Mouse (Mus musculus) naive thymus-derived CD4-positive, alpha-beta T cell, adult 2 months (primary cell): ENCODE results near the gene Mfn2.

Source experiments
- DNase-seq: peaks from one replicate; pipeline ENCODE4 v3.0.0-alpha.2; 2011; ENCODE audit warnings: low read depth

Mfn2 gene

DNA sequence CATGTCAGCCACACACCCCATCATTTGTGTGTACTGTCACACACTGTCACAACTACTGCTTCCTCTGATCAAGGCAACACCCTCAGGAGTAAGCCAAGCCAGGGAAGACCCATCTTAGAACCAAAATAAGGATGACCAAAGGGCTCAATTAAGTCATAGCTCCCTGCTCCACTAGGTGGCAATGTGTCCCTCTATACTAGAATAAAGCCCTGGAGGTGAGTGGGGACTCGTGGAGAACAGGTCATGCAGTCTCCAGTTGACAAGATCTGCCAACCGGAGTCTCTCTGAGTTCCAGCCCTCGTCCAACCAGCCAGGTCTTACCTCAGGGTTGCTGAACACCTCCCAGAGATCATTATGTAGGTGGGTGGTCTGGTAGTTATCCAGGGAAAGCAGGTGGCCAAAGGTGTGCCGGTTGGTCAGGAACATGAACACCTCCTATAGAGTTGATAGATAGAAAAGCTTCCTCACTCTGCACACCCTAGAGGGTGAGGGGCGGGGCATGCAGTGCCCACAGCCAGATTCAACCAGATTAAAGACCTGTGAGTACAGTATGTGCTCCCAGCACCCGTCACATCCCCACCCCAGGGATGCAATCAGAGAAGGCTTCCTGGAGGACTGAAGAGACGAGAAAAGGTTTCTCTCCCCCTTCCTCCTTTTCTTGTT, 14.1 kb upstream of the Mfn2 start:
- DNase-seq, result peak; percentile 45

- DNase-seq, result no peak
These were observed 5.0 kb upstream of the Mfn2 start for GRCm38 (mm10) chr4:147909486-147909885.

DNA sequence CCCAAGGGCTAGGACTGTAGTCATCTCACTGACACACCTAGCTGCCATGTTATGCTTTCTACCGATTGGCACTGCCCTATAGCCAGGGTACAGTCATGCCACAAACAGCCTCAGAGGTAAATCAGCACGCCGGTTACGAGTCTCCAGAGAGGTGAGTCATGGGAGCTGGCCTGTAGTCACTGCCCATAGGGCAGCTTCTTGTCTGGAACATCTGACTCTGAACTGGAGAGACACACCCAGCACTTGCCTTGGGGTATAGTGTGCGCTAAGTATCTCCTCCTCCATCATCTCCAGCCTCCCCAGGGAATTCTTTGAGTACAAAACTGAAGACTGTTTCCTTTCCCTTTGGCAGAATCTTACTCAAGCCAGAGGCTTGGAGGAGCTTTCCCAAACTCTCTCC, 1.7 kb upstream of the Mfn2 start:
- no peak for DNase-seq

GRCm38 (mm10) chr4:147905090-147905659, 671 bp upstream of the Mfn2 start:
- DNase-seq, result no peak

- no peak for DNase-seq
These were observed 903 bp downstream of the Mfn2 start for GRCm38 (mm10) chr4:147903601-147904000.

- DNase-seq, result no peak
These were observed 1.5 kb downstream of the Mfn2 start for GRCm38 (mm10) chr4:147902906-147903500.

DNA sequence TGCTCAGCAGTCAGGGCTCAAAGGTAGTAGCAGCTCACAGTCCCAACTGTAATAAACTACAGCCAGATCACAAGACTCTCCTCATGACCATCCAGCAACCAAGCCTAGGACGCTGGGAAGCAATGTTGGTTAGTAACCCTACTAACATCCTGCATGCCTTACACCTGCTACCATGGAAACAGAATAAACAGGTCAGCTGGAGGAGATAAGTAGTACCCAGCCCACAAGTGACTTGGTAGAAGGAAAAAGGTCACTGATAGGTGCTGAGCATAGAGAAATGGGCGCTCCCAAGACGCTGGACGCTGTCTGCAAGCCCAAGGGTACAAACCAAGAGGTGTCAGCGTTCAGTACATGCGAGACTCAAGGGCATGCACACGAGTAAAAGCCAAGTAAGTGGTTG, 4.1 kb downstream of the Mfn2 start:
- DNase-seq, result no peak

GRCm38 (mm10) chr4:147897348-147897747, 7.2 kb downstream of the Mfn2 start:
- DNase-seq, result no peak

- DNase-seq, result no peak
These were observed 8.1 kb downstream of the Mfn2 start for GRCm38 (mm10) chr4:147896411-147896810.

- no peak for DNase-seq
These were observed 8.6 kb downstream of the Mfn2 start for GRCm38 (mm10) chr4:147895815-147896330.

DNA sequence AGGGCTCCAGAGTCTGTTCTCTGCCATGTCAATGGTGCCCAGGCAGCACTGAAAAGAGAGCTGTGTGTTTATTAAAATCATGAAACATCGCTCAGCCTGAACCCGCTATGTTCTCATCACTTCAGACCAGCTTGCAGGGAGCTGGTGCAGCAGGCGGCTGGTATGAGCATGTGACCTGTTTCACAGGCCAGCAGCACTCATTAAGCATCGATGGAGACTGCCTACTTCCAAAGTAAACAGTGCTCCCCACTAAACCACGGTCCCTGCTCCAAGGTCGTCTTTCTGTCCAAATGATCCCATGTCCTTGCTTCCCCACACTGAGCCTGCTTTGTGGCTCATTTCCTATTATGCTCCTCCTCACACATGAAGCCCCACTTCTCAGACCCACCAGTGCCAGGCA, 14.2 kb downstream of the Mfn2 start:
- no peak for DNase-seq

DNA sequence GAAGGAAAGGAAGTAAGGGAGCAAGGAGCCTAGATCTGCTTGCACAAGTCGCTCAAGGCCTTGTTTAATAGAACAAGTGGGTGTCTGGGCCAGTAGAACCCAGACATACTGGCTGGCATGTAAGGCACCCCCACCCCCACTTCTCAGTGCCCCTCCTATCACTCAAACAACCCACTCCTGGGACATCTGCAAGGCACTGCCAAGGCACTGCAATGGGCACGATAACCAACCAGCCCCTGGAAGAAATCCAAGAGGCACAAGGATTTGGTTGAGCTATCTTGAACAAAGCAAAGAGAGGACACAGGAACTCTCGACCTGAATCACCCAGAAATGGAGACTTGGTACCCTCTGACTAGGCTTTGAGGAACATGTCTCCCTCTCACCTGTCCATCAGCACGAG, 16.3 kb downstream of the Mfn2 start:
- DNase-seq, result no peak

- DNase-seq, result no peak
These were observed 17.2 kb downstream of the Mfn2 start for GRCm38 (mm10) chr4:147887277-147887676.

GRCm38 (mm10) chr4:147886158-147886557, 18.3 kb downstream of the Mfn2 start:
- no peak for DNase-seq

GRCm38 (mm10) chr4:147884138-147884537, 20.4 kb downstream of the Mfn2 start:
- DNase-seq, result no peak

- DNase-seq, result no peak
These were observed 21.5 kb downstream of the Mfn2 start for GRCm38 (mm10) chr4:147883041-147883440.

- DNase-seq, result no peak
These were observed 22.7 kb downstream of the Mfn2 start for GRCm38 (mm10) chr4:147881792-147882191.

DNA sequence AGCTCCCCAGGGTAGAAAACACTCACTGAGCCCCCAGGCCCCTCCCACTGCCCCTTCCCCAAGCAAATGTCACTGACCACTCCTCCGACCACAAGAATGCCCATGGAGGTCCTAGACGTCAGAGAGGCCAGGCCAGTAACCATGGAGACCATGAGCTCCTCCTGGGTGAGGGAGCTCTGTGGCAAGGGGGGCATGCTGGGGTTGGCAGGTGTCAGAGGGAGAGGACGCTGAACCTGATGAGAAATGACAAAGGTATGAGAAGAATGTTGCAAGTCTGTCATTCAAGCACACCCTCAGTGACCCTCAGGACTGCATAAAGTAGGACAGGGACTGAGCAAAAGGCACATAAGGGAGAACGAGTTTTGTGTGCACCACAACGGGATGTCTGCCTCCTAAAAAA, 24.6 kb downstream of the Mfn2 start:
- no peak for DNase-seq

DNA sequence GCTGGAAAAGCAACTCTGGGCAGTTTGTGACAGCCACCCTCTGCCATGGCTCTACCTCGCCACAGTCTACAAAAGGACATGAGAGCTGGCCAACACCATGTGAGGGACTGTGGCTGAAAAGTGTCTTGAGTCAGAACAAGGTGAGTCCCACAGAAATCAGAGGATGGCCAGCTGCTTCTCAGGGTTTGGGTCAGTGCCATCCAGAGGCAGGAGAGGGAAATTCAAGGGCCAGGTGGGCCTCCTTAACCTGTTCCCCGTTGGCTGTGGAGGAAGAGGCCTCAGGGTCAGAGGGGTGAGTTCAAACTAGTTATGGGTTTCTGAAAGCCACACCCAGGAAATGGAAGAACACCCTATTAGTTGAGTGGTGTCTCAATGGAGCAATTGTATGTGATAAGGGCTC, 25.0 kb downstream of the Mfn2 start:
- DNase-seq, result no peak

- no peak for DNase-seq
These were observed 26.0 kb downstream of the Mfn2 start for GRCm38 (mm10) chr4:147878537-147878936.

DNA sequence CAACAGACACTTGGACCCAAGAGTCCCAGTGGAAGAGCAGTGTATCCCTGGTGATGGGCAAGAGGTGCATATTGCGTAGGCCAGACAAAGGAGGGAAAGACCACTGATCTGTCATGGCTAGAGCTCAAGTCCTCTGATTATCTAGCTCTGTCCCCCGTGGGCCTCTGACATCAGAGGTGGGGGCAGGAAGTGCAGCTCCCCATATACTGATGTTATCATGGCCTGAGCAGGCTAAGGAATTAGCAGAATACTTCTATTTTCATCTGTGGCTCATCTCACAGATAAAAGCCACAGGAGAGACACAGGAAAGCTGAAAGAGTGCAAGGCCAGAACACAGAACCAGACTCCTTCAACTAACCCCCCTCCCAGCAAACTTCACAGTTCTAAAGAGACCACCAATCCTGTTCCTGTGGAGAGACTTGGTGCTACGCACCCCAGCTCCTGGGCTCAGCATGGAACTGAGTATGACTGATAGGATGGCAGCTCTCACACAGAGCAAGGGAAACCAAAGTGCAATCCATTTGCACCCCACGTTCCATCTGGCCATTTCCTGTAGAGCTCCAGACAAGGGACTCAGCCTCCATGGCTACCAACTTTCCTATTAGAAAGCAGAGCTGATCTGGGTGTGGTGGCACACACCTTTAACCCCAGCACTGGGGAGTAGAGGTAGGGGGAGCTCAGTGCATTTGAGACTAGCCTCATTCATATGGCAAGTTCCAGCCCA, 28.5 kb downstream of the Mfn2 start:
- DNase-seq, result no peak

- peak; percentile 20 for DNase-seq
These were observed 35.3 kb downstream of the Mfn2 start for GRCm38 (mm10) chr4:147869238-147869637.
